Mouse (Mus musculus) layer of hippocampus, postnatal 25 days (tissue): Measurements from ENCODE around the gene Mrm3. TPM values are rescaled to one million over a fixed set of nuclear protein-coding genes. Genes with fewer than 3 reads are reported as not detected.

Source experiments
- DNase-seq, 2 experiments: peaks; one replicate each; pipeline ENCODE4 v3.0.0; 2022; ENCODE audit warnings: mixed read lengths in 2 of 2, low spot score in 1 of 2; ENCODE audit errors: extremely low spot score in 1 of 2
- total RNA-seq, 2 experiments: library from RNA; stranded (reverse); gene quantifications; 2 replicates each; pipeline ENCODE4 v1.2.3; 2021

Gene Mrm3
- total RNA-seq, 2 experiments from 2014 or later, result 17.2 to 17.4 TPM

DNA sequence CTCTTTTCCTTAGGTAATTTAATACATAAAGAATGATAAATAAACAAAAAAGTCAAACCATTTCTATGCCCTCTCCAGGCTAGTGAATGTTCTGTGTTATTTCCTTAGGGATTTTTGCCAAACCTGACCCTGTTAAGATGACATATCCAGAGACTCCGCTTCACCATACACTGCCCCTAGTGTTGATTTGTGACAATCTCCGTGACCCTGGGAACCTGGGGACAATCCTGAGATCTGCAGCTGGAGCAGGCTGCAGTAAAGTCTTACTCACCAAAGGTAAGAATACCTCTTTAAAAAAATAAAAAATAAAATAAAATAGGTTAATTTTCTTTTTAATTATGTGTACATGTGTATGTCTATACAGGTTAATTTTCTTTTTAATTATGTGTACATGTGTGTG, 3.7 kb downstream of the Mrm3 start:
- no peak for DNase-seq

DNA sequence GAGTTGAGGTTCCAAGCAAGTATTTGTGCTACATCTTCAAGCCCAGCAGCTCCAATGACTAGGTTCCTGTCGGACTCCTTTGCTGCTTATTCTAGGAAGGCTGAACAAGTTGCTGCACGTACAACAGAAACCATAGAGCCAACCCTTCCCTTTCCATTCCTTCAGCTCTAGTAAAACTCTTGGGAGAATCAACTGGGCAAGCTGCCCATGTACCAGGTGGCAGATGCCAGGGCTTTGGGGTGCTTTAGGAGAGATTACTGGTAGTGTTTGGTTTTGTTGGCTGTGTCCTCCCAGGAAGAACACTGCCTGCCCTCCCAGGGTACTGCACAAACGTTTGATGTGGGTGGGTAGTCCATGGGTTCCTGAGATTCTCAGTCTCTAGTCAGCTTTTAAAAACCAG, 8.5 kb downstream of the Mrm3 start:
- DNase-seq, result no peak

DNA sequence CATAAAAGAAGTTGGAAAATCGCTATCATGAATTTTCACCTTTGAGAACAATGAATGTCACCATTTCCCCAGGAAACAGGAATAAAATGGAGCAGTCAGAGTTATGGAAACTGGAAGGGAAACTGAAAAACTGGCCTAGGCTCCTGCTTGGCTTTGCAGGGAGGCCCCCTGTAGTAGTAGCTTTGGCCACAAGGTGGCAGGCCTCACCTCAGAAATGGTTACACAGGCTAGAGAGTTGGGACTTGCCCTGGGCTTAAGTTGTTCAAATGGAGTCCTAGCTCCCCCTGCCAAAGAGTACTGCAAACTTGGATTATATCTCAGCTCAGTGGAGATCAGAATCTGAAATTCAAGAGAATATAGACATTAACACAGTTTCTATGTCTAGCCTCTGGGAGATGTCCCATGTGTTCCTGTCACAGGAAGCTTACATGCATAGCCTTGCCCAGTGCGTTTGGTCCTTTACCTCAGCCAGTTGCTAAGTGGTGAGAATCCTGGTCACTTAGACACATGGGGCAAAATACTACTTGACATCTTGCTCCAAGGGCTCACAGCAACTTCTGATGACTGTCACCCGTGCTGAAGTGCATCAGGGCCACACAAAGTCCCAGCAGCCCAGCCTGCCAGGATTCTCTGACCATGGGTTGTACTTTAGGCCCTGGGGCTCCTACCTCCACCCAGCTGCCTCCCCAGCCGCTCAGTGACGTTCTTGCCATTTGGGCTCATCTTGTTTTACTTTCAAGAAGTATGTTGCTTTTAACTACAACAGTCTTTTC, 9.8 kb downstream of the Mrm3 start:
- peak; percentile 76 to 93 for DNase-seq

DNA sequence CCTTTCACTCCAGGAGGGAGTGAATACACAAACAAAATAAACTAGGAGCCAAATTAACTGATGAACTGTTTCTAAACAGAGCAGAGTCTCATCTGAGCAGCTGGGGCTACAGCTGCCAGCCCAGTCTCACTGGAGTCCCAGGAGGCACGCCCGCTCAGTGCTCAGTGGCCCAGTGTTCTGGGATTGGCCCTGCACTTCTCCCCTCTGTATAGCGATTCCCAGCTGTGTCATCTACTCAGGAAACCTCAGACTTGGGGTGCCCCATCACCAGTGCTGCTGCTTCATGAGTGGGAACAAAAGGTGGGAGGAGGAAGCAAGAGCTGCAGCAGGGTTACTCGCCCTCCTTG, 10.4 kb downstream of the Mrm3 start:
- DNase-seq, result no peak

DNA sequence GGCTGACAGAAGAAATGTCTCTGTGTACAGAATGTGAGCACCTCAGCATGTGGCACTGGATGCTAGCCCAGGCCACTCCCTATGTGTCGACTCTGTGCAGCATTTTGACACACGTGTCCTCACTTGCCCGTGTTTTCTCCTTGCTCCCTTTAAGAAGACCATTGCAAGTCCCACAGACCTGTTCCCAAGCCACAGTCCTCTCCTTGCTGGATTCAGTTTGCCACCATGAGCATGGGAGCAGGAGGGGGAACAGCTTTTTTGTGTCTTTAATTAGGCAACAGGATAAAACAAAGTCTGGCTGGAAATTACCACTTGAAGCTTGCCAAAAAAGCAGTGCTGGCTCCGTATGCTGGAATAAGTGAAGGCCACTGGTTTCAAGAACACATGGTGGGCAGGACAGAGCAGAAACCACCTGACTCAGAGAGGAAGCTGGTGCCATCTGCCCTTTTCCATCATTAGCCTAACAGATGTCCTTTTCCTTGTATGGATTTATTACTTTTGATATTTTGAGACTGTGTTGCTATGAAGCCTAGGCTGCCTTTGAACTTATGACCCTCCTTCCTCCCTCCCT, 12.0 kb downstream of the Mrm3 start:
- no peak for DNase-seq

DNA sequence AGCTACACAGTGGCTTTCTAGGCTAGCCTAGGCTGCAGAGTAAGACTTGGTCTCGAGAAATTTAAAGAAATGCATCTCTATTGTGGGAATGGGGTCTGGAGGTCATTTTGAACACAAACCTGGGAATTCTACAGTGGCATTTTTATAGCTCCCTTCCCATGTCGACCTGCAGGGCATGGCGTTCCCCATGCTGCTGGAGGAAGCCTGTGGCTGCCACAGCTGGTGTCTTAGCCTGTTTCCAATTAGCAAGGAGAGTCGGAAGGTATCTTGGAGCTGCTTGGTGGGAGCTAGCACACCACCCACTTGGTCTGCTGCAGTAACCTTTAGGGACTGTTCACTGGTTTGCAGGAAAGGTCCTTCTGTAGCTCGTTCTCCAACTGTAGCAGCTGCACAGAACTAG, 12.6 kb downstream of the Mrm3 start:
- no peak for DNase-seq

DNA sequence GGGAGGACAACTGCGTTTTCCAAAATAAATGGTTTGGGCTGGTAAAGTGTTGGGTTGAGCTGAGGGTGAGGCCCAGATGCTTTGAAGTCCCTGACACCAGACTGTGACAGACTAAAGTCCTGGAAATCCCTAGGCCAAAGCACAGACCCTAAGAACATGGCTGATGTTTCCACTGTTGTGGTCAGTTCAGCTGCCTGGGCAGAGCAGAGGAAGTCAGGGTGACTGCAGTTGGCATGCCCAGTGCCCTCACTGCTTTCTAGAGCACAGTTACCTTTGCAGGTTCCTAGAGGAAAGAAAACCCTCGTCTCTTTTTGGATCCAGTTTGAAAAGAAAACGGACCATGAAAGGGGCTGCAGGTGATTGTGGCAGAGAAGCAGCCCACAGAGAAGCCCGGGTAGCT, 13.9 kb downstream of the Mrm3 start:
- no peak for DNase-seq

DNA sequence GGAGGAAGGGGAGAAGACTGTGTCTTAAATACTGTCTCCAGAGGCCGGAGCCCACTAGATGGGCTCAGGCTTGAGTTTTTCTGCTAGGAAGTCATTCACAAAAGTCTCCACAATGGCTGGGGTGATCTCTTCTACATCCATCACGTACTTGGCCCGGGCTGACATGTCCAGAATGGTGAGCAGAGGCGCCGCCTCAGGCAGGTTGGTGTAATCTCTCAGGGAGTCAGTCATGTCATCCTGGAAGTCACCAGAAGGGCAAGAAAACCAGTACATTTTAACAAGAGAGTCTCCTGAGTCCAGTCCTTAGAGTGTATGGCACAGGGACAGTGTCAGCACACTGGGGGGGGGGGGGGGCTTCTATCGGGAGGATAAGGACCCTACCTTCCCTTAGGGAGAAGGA, 15.0 kb downstream of the Mrm3 start:
- no peak for DNase-seq

DNA sequence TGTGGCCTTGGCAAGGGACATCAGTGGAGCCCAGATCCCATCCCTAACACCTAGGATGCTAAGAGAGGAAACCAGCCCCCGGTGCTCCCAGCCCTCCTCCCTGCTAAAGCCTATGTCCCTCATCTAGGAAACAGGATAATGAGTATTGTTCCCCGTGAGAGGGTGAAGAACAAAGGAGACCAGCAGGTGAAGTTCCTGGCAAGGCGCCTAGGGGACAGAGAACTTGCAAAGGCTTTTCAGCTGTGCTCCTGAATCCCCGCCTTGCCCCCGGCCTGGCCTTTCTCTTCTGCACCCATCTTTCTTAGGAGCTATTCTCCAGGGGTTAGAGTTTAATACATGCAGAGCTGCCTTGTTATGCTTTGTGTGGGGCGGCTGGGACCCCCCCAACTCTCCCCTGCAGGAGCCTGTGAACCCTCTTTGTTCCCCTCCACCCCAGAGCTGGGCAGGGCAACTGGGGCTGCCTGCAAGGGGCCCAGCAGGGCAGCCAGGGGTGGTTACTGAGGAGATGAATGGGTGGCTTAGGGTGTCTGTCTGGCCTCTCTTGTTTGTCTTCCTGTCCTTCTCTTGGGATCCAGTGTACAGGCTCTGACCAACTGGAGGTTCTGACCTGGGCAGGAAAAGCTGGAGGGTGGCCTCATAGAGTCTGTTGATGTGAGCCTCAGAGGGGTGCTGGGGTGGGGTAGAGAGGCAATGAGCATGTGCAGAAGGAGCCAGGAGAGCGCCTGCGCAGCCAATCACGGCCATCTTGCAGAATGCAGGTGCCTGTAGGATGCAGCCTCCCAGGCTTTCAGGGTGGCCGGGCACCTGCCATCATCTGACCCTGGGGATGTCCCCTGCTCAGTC, 16.9 kb downstream of the Mrm3 start:
- no peak for DNase-seq

DNA sequence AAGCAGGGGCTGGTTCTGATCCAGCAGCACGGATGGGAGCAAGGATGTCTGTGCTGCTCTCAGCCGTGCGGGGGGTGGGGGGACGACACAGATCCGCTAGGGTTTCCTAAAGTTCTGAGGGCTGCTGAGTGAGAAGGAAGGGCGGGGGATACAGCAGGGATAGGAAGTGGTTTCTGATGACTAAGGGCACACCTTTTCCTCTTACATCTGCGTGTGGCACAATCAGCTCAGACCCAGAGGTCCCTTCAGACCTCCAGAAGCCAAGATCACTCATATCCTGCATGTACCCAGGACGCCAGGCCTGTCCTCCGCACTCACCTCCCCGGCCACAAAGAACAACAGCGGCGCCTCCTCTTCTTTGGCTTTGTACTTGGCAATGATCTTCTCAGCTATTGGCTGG, 17.7 kb downstream of the Mrm3 start:
- no peak for DNase-seq

DNA sequence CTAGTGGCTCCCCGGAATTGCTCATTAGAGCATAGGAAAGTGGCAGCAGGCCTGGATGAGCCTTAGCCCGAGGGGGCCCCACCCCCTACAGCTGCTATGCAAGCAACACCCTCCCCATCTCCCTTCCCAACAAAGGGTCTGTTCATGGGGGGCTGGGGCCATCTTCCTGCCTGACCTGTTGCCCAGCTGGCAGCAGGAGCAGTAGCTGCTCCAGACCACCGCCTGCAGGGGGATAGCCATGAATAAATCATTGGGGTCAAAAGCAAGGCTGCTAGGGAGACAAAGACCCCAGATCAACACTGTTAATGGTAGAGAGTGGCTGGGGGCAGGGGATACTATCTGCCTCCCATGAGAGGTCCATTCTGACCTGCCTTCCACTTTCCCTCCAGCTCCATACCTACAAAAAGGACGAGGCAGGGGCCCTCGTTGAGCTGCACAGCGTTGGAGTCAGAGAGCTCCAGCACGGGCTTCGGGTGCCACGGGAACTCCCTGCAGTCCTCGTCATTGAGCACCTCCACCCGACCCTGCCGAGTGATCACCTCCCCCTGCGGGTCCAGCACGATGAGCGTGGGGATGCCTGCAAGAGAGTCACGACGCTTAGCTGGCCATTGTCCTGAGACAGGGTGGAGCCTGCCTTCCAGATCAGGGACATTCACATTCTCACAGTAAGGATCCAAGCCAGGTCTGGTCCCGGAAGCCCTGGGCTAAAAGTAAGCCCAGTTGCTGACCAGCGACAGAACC, 19.3 kb downstream of the Mrm3 start:
- no peak for DNase-seq

DNA sequence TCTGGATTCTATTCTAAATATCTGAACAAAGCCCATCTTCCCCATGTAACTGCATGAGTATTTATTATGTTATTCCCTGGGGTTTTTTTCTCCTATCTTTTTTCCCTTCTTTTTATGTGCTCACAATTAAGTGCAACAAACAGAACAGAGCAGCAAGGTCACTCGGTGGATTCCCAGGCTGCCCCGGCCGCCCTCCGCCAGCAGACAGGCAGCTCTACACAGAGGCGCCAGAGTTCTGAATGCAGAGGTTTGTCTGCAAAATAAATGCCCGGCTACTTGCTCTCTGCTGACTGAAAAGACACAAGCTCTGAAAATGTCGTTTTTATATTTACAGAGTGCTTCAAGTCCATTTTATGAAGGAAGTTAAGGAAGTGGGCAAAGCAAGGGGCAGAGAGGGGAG, 24.0 kb downstream of the Mrm3 start:
- no peak for DNase-seq

DNA sequence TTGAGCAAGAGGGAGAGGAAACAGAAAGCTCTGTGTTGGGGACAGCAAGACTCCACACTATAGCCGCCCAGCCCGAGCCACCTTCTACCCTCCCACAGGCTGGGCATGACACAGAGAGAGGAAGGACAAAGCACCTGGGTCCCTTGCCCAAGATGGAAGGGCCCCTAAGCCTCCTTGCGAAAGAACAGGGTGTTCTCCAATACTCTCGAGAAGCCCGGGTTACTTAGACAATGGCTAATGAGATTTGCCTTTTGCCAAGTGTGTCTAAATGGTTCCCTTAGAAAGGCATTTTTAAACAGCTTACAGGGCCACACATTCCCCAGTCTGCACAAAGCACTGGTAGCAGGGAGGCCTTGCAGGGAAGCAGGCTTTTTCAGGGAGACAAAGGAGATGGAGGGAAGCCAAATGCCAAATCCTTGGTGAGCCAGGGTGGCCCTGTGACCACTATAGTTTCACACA, 24.5 kb downstream of the Mrm3 start:
- no peak for DNase-seq

DNA sequence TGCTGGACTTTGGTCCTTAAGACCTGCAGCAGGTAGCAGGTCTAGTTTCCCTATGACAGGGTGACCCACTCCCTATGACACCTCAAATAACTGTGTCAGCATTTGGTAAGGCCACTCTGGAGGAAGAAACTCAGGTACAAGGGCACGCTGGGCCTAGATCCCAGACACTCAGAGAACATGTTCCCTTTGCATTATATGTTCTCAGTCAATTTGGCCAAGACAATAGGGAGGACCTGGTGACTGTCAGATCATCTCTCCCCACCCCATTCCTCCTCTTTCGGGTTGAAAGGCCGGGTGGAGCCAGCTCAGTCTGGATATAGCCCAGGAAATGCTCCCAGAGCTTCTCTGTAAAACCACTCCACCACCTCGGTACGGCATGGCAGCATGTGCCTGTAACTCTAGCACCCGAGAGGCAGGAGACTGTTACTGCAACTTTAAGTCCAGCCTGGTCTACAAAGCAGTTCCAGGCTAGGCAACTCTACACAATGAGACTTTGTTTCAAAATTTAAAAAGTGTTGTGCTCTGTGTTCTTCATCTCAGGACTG, 25.1 kb downstream of the Mrm3 start:
- no peak for DNase-seq

DNA sequence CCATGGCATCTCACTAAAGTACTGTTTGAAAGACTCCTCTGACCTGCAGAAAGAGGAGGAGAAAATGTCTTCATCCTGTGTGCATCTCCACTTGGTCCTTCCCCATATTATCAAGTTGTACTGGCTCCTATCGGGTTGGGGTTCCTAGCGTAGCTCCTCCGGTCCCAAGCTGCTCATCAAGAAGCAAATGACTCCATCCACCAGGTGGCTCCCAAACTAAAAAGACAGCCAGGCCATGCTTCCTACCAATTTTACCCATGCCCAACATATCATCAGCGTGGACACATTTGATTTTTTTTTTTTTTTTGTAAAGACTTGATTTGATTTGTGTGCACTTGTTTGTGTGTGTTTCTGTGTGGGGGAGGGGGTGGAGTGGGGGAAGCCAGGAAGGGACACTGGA, 28.9 kb downstream of the Mrm3 start:
- no peak for DNase-seq

DNA sequence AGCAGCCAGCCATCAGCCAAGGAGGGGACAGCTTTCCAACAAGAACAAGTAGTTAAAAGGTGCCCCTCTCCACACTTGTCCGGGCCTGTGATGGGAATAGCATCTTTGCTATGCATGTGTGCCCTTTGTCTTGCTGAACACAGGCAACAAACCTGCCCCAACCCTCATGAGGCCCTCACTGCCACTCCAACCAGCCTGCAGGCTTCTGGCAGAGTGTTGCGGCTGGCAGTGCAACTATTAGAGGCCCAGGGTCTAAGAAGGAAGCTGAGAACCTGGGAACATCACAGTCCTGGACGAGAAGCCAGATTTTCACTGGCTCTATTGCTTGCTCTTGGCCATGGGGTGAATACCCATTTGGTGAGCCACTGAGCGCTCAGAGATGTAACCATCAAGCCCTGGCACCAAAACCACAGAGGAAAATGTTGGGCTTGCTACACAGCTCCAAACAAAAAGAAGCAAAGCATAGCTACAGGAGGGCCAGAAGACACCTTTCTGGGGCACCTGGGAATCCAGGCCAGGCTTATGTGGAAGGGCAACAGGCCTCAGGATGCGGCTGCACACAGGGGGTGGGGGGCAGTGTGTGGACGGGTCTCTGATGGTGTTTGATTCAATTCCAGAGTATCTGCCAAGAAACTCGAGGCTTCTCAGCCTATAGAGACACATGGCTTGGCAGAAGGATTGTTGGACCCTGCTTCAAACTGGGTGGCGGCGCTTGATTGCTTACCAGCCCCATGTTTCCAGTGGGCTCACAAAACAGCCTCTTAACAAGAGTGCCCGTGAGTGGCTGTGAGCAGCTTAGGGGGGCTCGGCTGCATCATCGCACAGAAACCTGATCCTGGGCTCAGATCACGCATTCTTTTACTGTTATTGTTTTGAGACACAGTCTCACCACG, 35.7 kb downstream of the Mrm3 start:
- no peak for DNase-seq

DNA sequence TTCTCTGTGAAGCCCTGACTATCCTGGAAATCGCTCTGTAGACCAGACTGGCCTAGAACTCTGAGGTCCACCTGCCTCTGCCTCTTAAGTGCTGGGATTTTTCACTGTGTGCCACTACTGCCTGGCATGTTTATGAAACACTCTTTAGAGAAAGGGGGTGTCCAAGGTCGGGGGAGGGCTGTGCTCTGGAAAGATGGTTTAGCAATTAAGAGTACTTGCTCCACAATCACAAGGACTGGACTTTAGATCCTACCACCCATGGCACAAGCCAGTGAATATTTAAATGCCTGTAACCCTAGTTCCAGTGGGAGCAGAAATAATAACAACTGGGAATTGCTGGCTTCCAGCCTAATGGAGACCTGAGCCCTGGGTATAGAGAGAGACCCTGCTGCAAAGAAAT, 36.5 kb downstream of the Mrm3 start:
- DNase-seq, result no peak

DNA sequence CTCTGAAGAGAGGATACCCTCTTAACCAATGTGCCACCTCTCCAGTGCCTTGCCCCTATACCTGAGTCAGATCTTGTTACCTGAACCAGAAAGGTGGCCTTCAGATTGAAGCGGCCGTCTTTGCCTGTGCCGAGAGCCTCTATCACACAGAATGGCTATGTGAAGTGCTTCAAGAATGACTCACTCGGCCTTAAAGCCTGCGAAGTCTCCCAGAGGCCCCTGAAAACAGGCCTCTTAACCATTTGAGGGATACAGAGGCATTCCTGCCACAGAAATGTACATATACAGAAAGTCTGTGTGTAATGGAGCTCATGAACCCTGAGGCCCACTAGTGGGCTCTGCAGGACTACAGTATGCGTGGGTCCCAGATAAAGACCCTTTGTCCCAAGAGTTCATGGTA, 40.3 kb downstream of the Mrm3 start:
- no peak for DNase-seq

DNA sequence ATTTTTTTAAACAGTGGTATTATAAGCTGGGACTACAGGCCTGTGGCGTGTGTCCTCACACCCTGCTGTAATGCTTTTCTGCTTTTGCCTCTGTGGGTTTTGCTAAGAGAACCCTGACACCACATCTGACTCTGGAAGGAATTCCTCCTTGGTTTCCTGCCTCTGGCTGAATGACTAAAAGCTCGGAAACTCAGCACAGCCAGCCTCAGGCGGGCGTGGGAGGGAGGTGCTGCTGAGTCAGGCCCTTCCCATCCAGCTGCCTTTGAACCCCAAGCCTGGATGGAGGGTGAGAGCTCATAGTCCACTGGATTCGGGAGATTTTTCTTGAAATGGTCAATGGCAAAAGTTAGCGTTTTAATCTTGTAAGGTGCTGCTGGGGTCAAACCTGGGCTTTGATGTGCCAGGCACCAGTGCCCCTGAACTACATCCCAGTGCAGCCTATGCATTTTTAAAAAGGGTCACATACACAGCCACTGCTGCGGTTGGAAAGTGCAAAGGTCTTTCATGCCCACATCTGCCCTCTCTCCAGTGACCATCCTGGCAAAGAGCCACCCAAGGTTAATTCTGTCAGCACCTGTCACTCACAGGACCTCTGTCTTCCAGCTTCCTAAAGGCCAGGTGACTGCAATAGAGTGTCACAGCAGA, 42.0 kb downstream of the Mrm3 start:
- no peak for DNase-seq
